Mouse (Mus musculus) small intestine, adult 2 months (tissue): Measurements from ENCODE around the gene Uap1. TPM values are rescaled to one million over a fixed set of nuclear protein-coding genes. Genes with fewer than 3 reads are reported as not detected.

Source experiments
- H3K27ac ChIP-seq: fragments of 200-500 bp; 2 replicates; pipeline ENCODE4 v1.5.1; 2012; ENCODE audit warnings: low read depth, low read length, control low read depth, inconsistent platforms; ENCODE audit not compliant: insufficient read depth
- H3K27me3 ChIP-seq: fragments of 200-500 bp; 2 replicates; pipeline ENCODE4 v1.6.1; 2012; ENCODE audit warnings: mild to moderate bottlenecking, moderate library complexity, low read length, inconsistent platforms; ENCODE audit not compliant: control insufficient read depth, insufficient read depth
- H3K36me3 ChIP-seq: fragments of 200-500 bp; 2 replicates; pipeline ENCODE4 v1.6.1; 2012; ENCODE audit warnings: mild to moderate bottlenecking, low read length, control low read depth, inconsistent platforms; ENCODE audit not compliant: control insufficient read depth, insufficient read depth
- H3K4me1 ChIP-seq: fragments of 200-500 bp; 2 replicates; pipeline ENCODE4 v1.6.1; 2012; ENCODE audit warnings: low read length, inconsistent platforms, mixed read lengths; ENCODE audit not compliant: control insufficient read depth, insufficient read depth, insufficient read length
- H3K4me3 ChIP-seq: fragments of 200-500 bp; 2 replicates; pipeline ENCODE4 v1.5.1; 2012; ENCODE audit warnings: low read depth, mild to moderate bottlenecking, control low read depth, inconsistent platforms, low read length, moderate library complexity
- CTCF ChIP-seq: fragments of 200-500 bp; IDR thresholded peaks from 2 replicates; pipeline ENCODE4 v1.5.1; 2012; ENCODE audit warnings: low read depth, mild to moderate bottlenecking, control low read depth, inconsistent platforms, low read length, moderate library complexity, mixed read lengths; ENCODE audit not compliant: insufficient replicate concordance, insufficient read length; ENCODE audit errors: extremely low read depth
- POLR2A ChIP-seq: fragments of 200-500 bp; IDR thresholded peaks from 2 replicates; pipeline ENCODE4 v1.6.1; 2012; ENCODE audit warnings: low read depth, mild to moderate bottlenecking, control low read depth, inconsistent platforms, low read length, moderate library complexity
- WGBS: fragments of 180-500 bp; shearing (Covaris S2); methylation state at CpG from one replicate; pipeline ENCODE4 v1.1.7; 2018; 5-methylcytosine and 5-hydroxymethylcytosine counted together
- polyA plus RNA-seq: library from polyadenylated mRNA; depleted of rRNA; stranded (reverse); fragments of >200 nt; gene quantifications from 2 replicates; pipeline ENCODE4 v1.2.3, GENCODE M21; 2012

The Uap1 gene
- polyA plus RNA-seq, 1 experiment: 15.1 TPM

DNA sequence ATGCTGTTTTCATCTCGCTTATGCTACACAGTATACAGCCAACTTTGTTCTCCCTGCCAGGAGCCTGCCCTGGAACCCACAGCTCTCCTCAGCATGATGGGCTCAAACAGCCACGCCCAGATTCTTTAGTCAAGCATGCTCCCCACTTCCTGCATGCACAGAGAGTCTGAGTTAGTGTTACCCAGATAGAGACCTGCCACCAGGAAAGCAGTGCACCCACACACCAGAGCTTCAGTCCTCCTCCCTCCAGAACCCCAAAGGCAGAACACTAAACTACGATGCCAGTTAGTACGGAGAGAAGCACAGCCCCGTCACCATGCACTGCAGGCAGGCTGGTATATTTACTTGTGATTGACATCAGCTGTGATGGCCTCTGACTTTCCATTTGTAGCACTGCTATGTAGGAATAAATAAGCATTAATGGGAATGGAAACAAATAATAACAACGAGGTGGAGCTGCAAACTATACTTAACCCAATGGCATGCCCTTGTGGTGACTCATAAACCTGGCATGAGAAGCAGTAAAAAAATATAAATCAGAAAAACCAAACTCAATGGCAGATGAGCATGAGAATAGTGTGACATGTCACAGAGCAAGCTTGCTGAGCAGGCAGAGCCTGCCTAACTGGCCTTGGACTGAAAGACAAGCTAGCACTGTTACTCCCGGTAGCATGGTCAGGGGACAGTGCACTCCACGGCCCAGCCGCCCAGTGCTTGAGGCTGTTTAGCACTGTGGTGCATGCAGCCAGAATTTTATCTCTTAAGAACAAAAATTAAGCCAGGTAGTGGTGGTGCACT, 26.9 kb downstream of the Uap1 start:
- Histone ChIP-seq H3K4me3 (no peak overlapping the region), H3K4me1 (no peaks in the 10 kb centered on the region; the same call in 1 of the 2 replicates), H3K27me3 (no peaks in the 10 kb centered on the region), H3K27ac (no peak overlapping the region), H3K36me3 (peaks cover 68% of the 10 kb centered on the region)
- TF ChIP-seq CTCF (no peak), POLR2A (no peak)
- 80% methylated on average over 9 of the region's 9 CpGs for WGBS

DNA sequence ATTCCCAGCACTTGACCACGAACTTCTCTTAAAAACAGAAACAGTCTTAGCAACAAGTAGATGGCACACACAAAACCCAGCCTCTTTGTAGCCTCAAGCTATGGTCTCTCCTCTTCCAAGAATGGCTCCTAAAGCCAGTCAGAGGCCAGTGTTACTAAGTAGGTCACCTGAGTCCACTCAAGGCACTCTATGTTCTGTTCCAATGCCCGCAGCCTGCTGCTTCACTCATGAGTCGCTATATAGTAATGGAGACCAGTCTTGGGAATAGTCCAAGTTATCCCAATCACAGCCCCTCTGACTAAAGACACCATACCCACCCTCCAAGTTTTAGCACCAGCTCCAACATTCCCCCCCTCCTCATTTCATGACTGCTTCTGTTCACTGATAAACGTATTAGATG, 29.2 kb downstream of the Uap1 start:
- Histone ChIP-seq H3K4me1 (no peaks in the 10 kb centered on the region; the same call in 1 of the 2 replicates), H3K4me3 (no peak overlapping the region), H3K27ac (no peak overlapping the region), H3K36me3 (peaks cover 68% of the 10 kb centered on the region), H3K27me3 (no peaks in the 10 kb centered on the region)
- WGBS: 88% methylated on average over 4 of the region's 4 CpGs
- TF ChIP-seq POLR2A (no peak), CTCF (no peak)

DNA sequence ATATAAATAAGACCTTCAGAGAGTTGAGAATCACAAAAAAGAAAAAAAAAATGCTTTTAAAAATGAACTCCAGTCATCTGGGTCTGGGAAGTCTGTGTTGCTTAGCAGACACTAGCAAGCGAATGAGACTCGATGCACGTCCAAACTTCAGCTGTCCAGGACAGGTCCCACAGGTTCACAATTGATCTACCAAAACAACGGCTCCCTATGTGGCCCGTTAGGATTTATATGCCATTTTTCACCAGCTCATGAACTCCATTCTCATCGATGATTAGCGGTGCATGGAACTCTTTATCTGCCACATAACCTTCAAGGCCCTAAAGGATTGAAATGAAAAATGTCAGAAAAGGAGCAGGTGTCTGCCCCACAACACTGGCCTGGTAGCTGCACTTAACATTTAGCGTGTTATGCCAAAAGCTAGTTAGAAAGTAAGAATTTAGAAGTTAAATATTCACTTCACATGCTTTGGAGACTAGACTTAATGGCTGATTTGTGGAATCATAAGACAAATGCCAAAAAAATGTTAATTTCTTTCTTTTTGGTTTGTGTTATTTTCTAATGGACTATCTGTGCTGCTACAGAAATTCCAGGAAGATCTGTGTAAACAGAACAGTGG, 32.4 kb downstream of the Uap1 start:
- WGBS: 94% methylated on average over 8 of the region's 8 CpGs
- Histone ChIP-seq H3K27me3 (no peaks in the 10 kb centered on the region), H3K36me3 (peaks cover 52% of the 10 kb centered on the region), H3K27ac (no peak overlapping the region), H3K4me3 (no peak overlapping the region), H3K4me1 (no peaks in the 10 kb centered on the region)
- TF ChIP-seq CTCF: no peak
- no peak for TF ChIP-seq POLR2A

DNA sequence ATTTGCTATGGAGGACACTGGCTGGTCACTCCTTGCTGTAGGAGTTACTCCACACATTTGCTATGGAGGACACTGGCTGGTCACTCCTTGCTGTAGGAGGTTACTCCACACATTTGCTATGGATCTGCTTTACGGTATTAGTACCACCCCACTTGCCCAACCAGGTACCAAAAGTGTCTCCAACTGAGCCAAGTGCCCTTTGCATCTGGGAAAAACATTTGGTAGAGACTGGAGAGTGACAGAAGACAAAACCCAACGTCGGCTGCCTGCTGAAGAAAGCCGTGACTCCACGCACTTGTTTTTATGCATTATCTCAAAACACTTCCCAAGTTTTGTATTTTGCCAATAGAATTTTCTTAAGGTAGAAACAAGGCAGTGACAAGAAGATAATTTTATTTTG, 33.1 kb downstream of the Uap1 start:
- Histone ChIP-seq H3K4me1 (0 out of 2 replicates have a peak, but pooled peaks cover 1% of the 10 kb centered on the region), H3K27me3 (no peaks in the 10 kb centered on the region), H3K27ac (no peak overlapping the region), H3K4me3 (no peak overlapping the region), H3K36me3 (peaks cover 48% of the 10 kb centered on the region)
- WGBS: 93% methylated on average over 5 of the region's 5 CpGs
- TF ChIP-seq CTCF (no peak), POLR2A (no peak)

DNA sequence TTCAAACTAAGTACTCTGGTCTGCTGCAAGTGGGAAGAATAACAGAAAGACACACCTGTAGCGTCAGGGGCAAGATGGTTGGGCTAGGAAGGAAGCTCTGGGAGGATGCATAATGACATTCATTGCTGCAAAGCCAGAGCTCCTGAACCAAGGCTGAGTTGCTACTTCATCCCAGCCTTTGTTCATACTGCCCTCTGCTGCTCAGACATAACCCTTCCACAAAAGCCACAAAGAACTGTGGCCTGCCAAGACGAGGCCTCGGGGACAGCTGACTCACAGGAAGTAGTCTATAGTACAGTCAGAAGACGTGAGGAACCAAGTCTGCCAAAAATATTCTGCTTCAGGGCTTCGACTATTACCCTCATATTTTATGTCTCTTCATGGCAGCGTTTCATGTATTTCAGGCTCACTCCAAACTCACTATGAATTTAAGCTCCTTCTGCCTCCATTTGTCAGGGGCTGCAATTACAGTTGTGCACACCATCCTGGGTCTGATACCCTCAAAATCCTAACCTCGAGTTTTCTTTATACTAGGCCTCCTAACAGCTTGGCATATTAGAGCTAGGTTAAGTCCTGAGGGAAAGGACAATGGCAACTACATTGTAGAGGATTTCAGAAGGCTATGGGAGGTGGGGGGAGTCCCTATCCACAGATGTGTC, 38.3 kb downstream of the Uap1 start:
- H3K27me3 ChIP-seq: no peaks in the 10 kb centered on the region
- peaks cover 8% of the 10 kb centered on the region for H3K36me3 ChIP-seq
- H3K4me1 ChIP-seq: 0 out of 2 replicates have a peak, but pooled peaks cover 3% of the 10 kb centered on the region
- WGBS: 12% methylated on average over 7 of the region's 7 CpGs
- H3K4me3 ChIP-seq: no peak overlapping the region
- TF ChIP-seq POLR2A (no peak), CTCF (peak; percentile 66; the same call in 1 of the 2 replicates)
- no peak overlapping the region for H3K27ac ChIP-seq

DNA sequence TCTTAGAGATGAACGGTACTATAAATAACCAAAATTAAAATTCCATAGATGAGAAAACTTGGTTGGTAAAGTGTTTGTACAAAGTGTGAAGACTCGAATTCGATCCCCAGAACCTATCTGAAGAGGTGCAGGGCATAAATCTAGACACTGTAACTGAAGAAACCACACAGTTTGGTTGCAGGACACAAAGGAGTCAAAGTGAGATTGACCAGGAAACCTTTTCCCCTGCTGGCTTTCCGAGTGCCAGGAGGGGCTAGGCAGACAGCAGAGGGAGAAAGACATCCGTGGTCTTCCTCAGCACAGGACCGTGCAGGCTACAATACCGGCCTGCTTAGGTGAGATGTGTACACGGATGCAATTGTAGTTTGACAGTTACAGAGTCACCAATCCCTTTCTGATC, 40.5 kb downstream of the Uap1 start:
- 0 out of 2 replicates have a peak, but pooled peaks cover 3% of the 10 kb centered on the region for H3K4me1 ChIP-seq
- no peaks in the 10 kb centered on the region for H3K36me3 ChIP-seq
- WGBS: 81% methylated on average over 8 of the region's 8 CpGs
- no peak overlapping the region for H3K4me3 ChIP-seq
- no peaks in the 10 kb centered on the region for H3K27me3 ChIP-seq
- TF ChIP-seq CTCF (no peak), POLR2A (no peak)
- H3K27ac ChIP-seq: no peak overlapping the region

DNA sequence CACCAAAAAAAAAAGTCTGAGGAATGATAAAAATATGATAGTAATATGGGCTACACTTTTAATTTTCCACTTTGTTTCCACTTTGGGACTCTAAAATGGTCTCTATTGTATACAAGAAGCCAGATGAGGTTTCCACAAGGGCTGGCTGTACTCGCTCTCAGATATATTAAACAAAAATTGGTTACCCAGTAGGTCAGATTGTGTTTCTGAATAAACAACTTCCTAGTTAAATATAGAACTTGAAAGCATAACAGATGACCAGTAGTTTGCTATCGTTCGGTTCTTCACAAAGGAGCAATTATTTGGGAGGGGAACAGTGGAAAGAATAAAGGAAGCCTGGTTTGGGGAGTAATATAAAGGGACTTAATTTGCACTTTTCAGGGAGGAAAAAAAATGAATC, 43.8 kb downstream of the Uap1 start:
- H3K36me3 ChIP-seq: no peaks in the 10 kb centered on the region
- no peaks in the 10 kb centered on the region for H3K27me3 ChIP-seq
- TF ChIP-seq POLR2A (no peak), CTCF (no peak)
- H3K4me1 ChIP-seq: no peaks in the 10 kb centered on the region
- WGBS: 48% methylated on average over 3 of the region's 3 CpGs
- no peak overlapping the region for H3K27ac ChIP-seq
- H3K4me3 ChIP-seq: no peak overlapping the region
